Mouse (Mus musculus) spleen, adult 2 months (tissue): ENCODE measurements around the gene Col4a3.

Experiments used
- CTCF ChIP-seq: fragments of 200-500 bp; IDR thresholded peaks from 2 replicates; pipeline ENCODE4 v1.5.1; 2011; ENCODE audit warnings: mild to moderate bottlenecking, inconsistent platforms; ENCODE audit not compliant: insufficient read depth, insufficient read length, insufficient replicate concordance; ENCODE audit errors: extremely low read depth
- POLR2A ChIP-seq: fragments of 200-500 bp; IDR thresholded peaks from 2 replicates; pipeline ENCODE4 v1.6.1; 2011; ENCODE audit warnings: low read depth, low read length, inconsistent platforms

DNA sequence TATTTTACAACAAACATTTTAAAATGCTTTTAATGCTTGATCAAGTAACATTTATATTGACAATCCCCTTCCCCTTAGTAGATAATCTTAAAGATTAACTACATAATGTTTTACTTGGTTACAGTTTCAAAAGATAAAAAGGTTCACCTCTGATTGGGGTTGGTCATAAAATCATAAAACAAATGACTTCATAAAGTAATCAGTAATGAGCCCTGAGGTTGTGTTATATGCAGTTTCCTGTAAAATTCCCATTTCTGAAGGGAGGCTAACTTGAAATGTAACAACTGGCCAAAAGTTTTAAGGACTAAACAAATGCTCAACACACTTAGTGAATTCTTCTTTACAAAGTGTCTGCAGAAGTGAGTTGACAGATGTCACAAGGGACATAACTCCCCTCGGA is 179.5 kb downstream of the Col4a3 start:
- TF ChIP-seq POLR2A (no peak), CTCF (no peak)
